Comparison of ENCODE assay signal across 15 mouse cellular contexts in the genomic region with DNA sequence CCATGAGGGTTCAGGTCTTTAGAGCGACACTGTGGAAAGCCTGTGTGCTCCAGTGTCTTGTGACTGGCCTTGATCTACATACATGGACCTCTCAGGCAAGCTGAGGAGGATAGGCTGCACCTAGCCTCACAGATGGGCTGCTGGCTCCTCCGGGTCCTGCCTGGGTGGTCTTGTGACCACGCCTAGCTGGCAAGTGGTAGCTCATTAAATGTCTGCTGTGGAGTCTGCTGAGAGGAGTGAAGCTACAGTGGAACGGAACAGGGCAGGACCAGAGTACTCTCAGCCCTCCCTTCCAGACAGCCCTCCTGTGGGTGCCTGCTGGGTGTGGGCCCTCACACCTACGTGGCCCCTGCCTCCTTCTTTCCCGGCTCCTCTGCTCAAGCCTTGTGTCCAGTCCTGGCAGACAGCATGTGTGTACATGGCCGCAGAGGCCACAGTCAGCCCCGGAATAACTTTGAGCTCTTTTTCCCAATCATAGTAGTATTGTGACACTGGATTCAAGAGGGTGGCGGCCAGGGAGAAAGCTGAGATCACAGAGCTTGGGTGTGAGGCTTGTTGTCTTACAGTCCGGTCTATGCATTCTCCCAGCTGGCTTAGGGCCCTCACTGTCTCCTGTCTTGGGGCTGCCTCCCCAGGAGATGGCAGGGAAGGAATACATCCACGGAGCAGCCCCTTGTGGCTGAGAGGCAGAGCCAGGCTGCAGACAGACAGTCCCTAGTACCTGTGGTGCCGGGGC.
DNase-seq lines count a peak whose midpoint lies in the region; ATAC-seq and TF ChIP-seq lines count a peak whose summit lies in the region.
"Had no signal": no experiment of that assay in that cellular context is flagged by ENCODE, and none has a peak within 500 bp of the region (broad histone marks: within the 10 kb centered on the region; RNA-seq: fewer than 3 reads in every experiment).

No protein-coding gene starts in this region.

- H3K27me3 ChIP-seq in forebrain, embryonic 13.5 days: no peaks in the 10 kb centered on the region
- no peaks in the 10 kb centered on the region; the same call in 1 of the 2 replicates for H3K27me3 ChIP-seq in forebrain, embryonic 12.5 days
- no peaks in the 10 kb centered on the region for H3K27me3 ChIP-seq in embryonic facial prominence, embryonic 13.5 days
- no peaks in the 10 kb centered on the region for H3K27me3 ChIP-seq in limb, embryonic 15.5 days
- H3K27me3 ChIP-seq: liver, embryonic 13.5 days; midbrain, embryonic 12.5 days; neural tube, embryonic 13.5 days had no signal

- H3K36me3 ChIP-seq in forebrain, embryonic 13.5 days (ENCODE audit: poor library complexity, severe bottlenecking): peaks cover 36% of the 10 kb centered on the region
- peaks cover 55% of the 10 kb centered on the region for H3K36me3 ChIP-seq in forebrain, embryonic 12.5 days (replicated peaks)
- H3K36me3 ChIP-seq in embryonic facial prominence, embryonic 13.5 days: peaks cover 93% of the 10 kb centered on the region
- peaks cover 84% of the 10 kb centered on the region for H3K36me3 ChIP-seq in limb, embryonic 15.5 days

- H3K4me3 ChIP-seq in forebrain, embryonic 13.5 days: no peak overlapping the region
- no peak overlapping the region for H3K4me3 ChIP-seq in forebrain, embryonic 12.5 days (replicated peaks)
- no peak overlapping the region for H3K4me3 ChIP-seq in layer of hippocampus, adult 2 months
- H3K4me3 ChIP-seq in embryonic facial prominence, embryonic 13.5 days: no peak overlapping the region
- H3K4me3 ChIP-seq in limb, embryonic 15.5 days: no peak overlapping the region
- H3K4me3 ChIP-seq: liver, embryonic 13.5 days; midbrain, embryonic 12.5 days; neural tube, embryonic 13.5 days had no signal

- peaks cover 47% of the 10 kb centered on the region for H3K4me1 ChIP-seq in forebrain, embryonic 13.5 days
- peaks cover 31% of the 10 kb centered on the region for H3K4me1 ChIP-seq in forebrain, embryonic 12.5 days
- H3K4me1 ChIP-seq in embryonic facial prominence, embryonic 13.5 days: peaks cover 51% of the 10 kb centered on the region
- peaks cover 50% of the 10 kb centered on the region for H3K4me1 ChIP-seq in limb, embryonic 15.5 days

- ATAC-seq in forebrain, embryonic 13.5 days: 0 out of 2 replicates have a peak, but pooled peaks have one; percentile 19
- ATAC-seq in forebrain, embryonic 12.5 days (ENCODE audit: low FRiP score): no peak
- no peak for ATAC-seq in embryonic facial prominence, embryonic 13.5 days (ENCODE audit: insufficient number of reproducible peaks, insufficient read depth, low FRiP score, low TSS enrichment, low read depth)
- peak; percentile 57; the same call in 1 of the 2 replicates for ATAC-seq in limb, embryonic 15.5 days (ENCODE audit: insufficient number of reproducible peaks, low FRiP score, low TSS enrichment, low read depth)

- H3K27ac ChIP-seq in forebrain, embryonic 13.5 days: no peak overlapping the region
- H3K27ac ChIP-seq in forebrain, embryonic 12.5 days: no peak overlapping the region
- H3K27ac ChIP-seq in layer of hippocampus, adult 2 months: no peak overlapping the region
- peak overlapping the region; percentile 68 for H3K27ac ChIP-seq in embryonic facial prominence, embryonic 13.5 days
- H3K27ac ChIP-seq in limb, embryonic 15.5 days: peak overlapping the region; percentile 76
- H3K27ac ChIP-seq: liver, embryonic 13.5 days; midbrain, embryonic 12.5 days; neural tube, embryonic 13.5 days had no signal

- 78% methylated on average over 12 of the region's 12 CpGs for WGBS in forebrain, embryonic 13.5 days
- WGBS in forebrain, embryonic 12.5 days: 81% methylated on average over 12 of the region's 12 CpGs
- 68% methylated on average over 12 of the region's 12 CpGs for WGBS in embryonic facial prominence, embryonic 13.5 days
- 46% methylated on average over 12 of the region's 12 CpGs for whole genome bisulfite sequencing in limb, embryonic 15.5 days

- H3K4me2 ChIP-seq in forebrain, embryonic 13.5 days: no peak overlapping the region
- no peak overlapping the region for H3K4me2 ChIP-seq in forebrain, embryonic 12.5 days
- no peak overlapping the region for H3K4me2 ChIP-seq in embryonic facial prominence, embryonic 13.5 days
- no peak overlapping the region for H3K4me2 ChIP-seq in limb, embryonic 15.5 days
- H3K4me2 ChIP-seq: liver, embryonic 13.5 days; midbrain, embryonic 12.5 days; neural tube, embryonic 13.5 days had no signal

- no peak for DNase-seq in layer of hippocampus, adult 2 months (ENCODE audit: low spot score in 2 of 2)
- DNase-seq in layer of hippocampus, adult 9-11 months: no peak
- no peak for DNase-seq in urinary bladder, adult 2 months (ENCODE audit: low spot score)
- DNase-seq in right cerebral cortex, postnatal 36 days (ENCODE audit: low spot score in 2 of 2): no peak
- DNase-seq: adrenal gland, postnatal 36 days; cerebellum, adult 8-10 months; liver, embryonic 13.5 days; right cerebral cortex, postnatal 4 days; thymus, postnatal 14 days had no signal

- H3K9ac ChIP-seq in forebrain, embryonic 13.5 days: no peak overlapping the region
- H3K9ac ChIP-seq in forebrain, embryonic 12.5 days: no peak overlapping the region
- H3K9ac ChIP-seq in embryonic facial prominence, embryonic 13.5 days: no peak overlapping the region
- 0 out of 2 replicates have a peak overlapping the region, but pooled peaks have one; percentile 1 for H3K9ac ChIP-seq in limb, embryonic 15.5 days
- H3K9ac ChIP-seq: liver, embryonic 13.5 days; midbrain, embryonic 12.5 days; neural tube, embryonic 13.5 days had no signal

- 0 out of 2 replicates have a peak, but pooled peaks have one; percentile 5 for TF ChIP-seq CTCF in layer of hippocampus, adult 2 months (conservative IDR thresholded peaks at IDR 0.05)

- no peaks in the 10 kb centered on the region for H3K9me3 ChIP-seq in forebrain, embryonic 13.5 days (replicated peaks)
- no peaks in the 10 kb centered on the region for H3K9me3 ChIP-seq in forebrain, embryonic 12.5 days
- no peaks in the 10 kb centered on the region for H3K9me3 ChIP-seq in embryonic facial prominence, embryonic 13.5 days
- no peaks in the 10 kb centered on the region for H3K9me3 ChIP-seq in limb, embryonic 15.5 days
- H3K9me3 ChIP-seq: liver, embryonic 13.5 days; midbrain, embryonic 12.5 days; neural tube, embryonic 13.5 days had no signal

Comparison
In these comparisons a context has a peak if more than half of its experiments do, and no peak if none do; other contexts are left out.
1. ATAC-seq: peak in forebrain, embryonic 13.5 days (single experiment) and limb, embryonic 15.5 days (single experiment); none in forebrain, embryonic 12.5 days (single experiment) and embryonic facial prominence, embryonic 13.5 days (single experiment).
2. H3K27ac ChIP-seq: peak in embryonic facial prominence, embryonic 13.5 days (single experiment) and limb, embryonic 15.5 days (single experiment); none in forebrain, embryonic 13.5 days (single experiment), forebrain, embryonic 12.5 days (single experiment) and layer of hippocampus, adult 2 months (single experiment).